Mouse (Mus musculus) limb, embryonic 14.5 days (tissue): ENCODE results near the gene Hspa5. TPM values are rescaled to one million over a fixed set of nuclear protein-coding genes. Genes with fewer than 3 reads are reported as not detected.

Experiments
- ATAC-seq: fragments of 200-750 bp; cut with Nextera tagmentation; 2 replicates; pipeline ENCODE4 v1.8.0; 2017; ENCODE audit warnings: low read depth, moderate number of reproducible peaks, moderate TSS enrichment; ENCODE audit not compliant: low FRiP score
- DNase-seq: peaks from one replicate; pipeline ENCODE4 v3.0.0-alpha.2; 2015; ENCODE audit warnings: low spot score
- H3K27ac ChIP-seq: fragments of 300-500 bp; sonication (generic); replicated peaks from 2 replicates; pipeline ENCODE4 v1.5.1; 2014; ENCODE audit warnings: low read depth, mild to moderate bottlenecking, low read length, moderate library complexity, mixed read lengths
- H3K27me3 ChIP-seq: fragments of 300-500 bp; sonication (generic); 2 replicates; pipeline ENCODE4 v1.6.1; 2014; ENCODE audit warnings: low read length, mixed read lengths; ENCODE audit not compliant: control insufficient read depth, insufficient read depth
- H3K36me3 ChIP-seq: fragments of 300-500 bp; sonication (generic); 2 replicates; pipeline ENCODE4 v1.6.1; 2014; ENCODE audit warnings: mild to moderate bottlenecking, low read length, moderate library complexity, mixed read lengths; ENCODE audit not compliant: control insufficient read depth, insufficient read depth
- H3K4me1 ChIP-seq: fragments of 300-500 bp; sonication (generic); 2 replicates; pipeline ENCODE4 v1.6.1; 2014; ENCODE audit warnings: antibody characterized with exemption, low read length, mixed read lengths; ENCODE audit not compliant: control insufficient read depth, insufficient read depth
- H3K4me2 ChIP-seq: fragments of 300-500 bp; sonication (generic); replicated peaks from 2 replicates; pipeline ENCODE4 v1.6.1; 2014; ENCODE audit warnings: low read depth, mild to moderate bottlenecking, low read length, moderate library complexity; ENCODE audit not compliant: severe bottlenecking
- H3K4me3 ChIP-seq: fragments of 300-500 bp; sonication (generic); replicated peaks from 2 replicates; pipeline ENCODE4 v1.5.1; 2014; ENCODE audit warnings: low read length
- H3K9ac ChIP-seq: fragments of 300-500 bp; sonication (generic); 2 replicates; pipeline ENCODE4 v1.6.1; 2014; ENCODE audit warnings: mild to moderate bottlenecking, low read depth, low read length, moderate library complexity; ENCODE audit not compliant: severe bottlenecking
- H3K9me3 ChIP-seq: fragments of 300-500 bp; sonication (generic); 2 replicates; pipeline ENCODE4 v1.6.1; 2016; ENCODE audit warnings: low read length; ENCODE audit not compliant: control insufficient read depth
- POLR2A ChIP-seq: fragments of 200-500 bp; IDR thresholded peaks from 2 replicates; pipeline ENCODE4 v1.8.0; 2012; ENCODE audit warnings: inconsistent platforms, mild to moderate bottlenecking, moderate library complexity, borderline replicate concordance; ENCODE audit not compliant: insufficient read depth, insufficient read length; ENCODE audit errors: extremely low read depth
- WGBS: fragments of 180-500 bp; shearing (Covaris S2); extraction: QIAGEN DNeasy Blood & Tissue Kit; methylation state at CpG from one replicate; pipeline ENCODE4 v1.1.7; 2014; 5-methylcytosine and 5-hydroxymethylcytosine counted together
- polyA plus RNA-seq, 2 experiments: library from polyadenylated mRNA; depleted of rRNA in 1 of 2; stranded (reverse) in 1 of 2; unstranded in 1 of 2; fragments of >200 nt; fragmentation: Nextera tagmentation in 1 of 2; extraction: Ambion mirVana in 1 of 2; gene quantifications; 2 replicates each; pipeline versions ENCODE4 v1.2.1 to v1.2.3; 2012 to 2014

The Hspa5 gene
- polyA plus RNA-seq, 2 experiments, result 840 to 914 TPM

GRCm38 (mm10) chr2:34803746-34804145, 32.0 kb downstream of the Hspa5 start:
- no peaks in the 10 kb centered on the region for H3K27me3 ChIP-seq
- no peak overlapping the region for H3K9ac ChIP-seq
- 66% methylated on average over 3 of the region's 3 CpGs for WGBS
- peak overlapping the region; percentile 25; the same call in 1 of the 2 replicates for H3K4me2 ChIP-seq
- peaks cover 11% of the 10 kb centered on the region for H3K4me1 ChIP-seq
- DNase-seq (no peak), ATAC-seq (no peak)
- no peak overlapping the region for H3K27ac ChIP-seq
- peak overlapping the region; percentile 62; the same call in 1 of the 2 replicates for H3K4me3 ChIP-seq
- H3K9me3 ChIP-seq, result no peaks in the 10 kb centered on the region
- TF ChIP-seq POLR2A, result no peak
- H3K36me3 ChIP-seq, result peaks cover 25% of the 10 kb centered on the region

- Histone ChIP-seq H3K27ac (no peak overlapping the region), H3K4me1 (peaks cover 11% of the 10 kb centered on the region), H3K9me3 (no peaks in the 10 kb centered on the region), H3K4me2 (0 out of 2 replicates have a peak overlapping the region, but pooled peaks have one; percentile 5), H3K36me3 (peaks cover 29% of the 10 kb centered on the region), H3K27me3 (no peaks in the 10 kb centered on the region), H3K9ac (no peak overlapping the region), H3K4me3 (no peak overlapping the region)
- DNase-seq (no peak), ATAC-seq (no peak)
- WGBS, result 91% methylated on average over 2 of the region's 2 CpGs
- no peak for TF ChIP-seq POLR2A
These were observed 32.4 kb downstream of the Hspa5 start for GRCm38 (mm10) chr2:34804172-34804571.

- Histone ChIP-seq H3K27ac (no peak overlapping the region), H3K4me2 (no peak overlapping the region), H3K4me3 (no peak overlapping the region), H3K9me3 (no peaks in the 10 kb centered on the region), H3K36me3 (peaks cover 30% of the 10 kb centered on the region), H3K9ac (no peak overlapping the region), H3K4me1 (peaks cover 11% of the 10 kb centered on the region), H3K27me3 (no peaks in the 10 kb centered on the region)
- no peak for TF ChIP-seq POLR2A
- ATAC-seq (no peak), DNase-seq (no peak)
- WGBS, result 84% methylated on average over 1 of the region's 1 CpGs
These were observed 33.0 kb downstream of the Hspa5 start for GRCm38 (mm10) chr2:34804815-34805214.

- no peak overlapping the region for H3K4me2 ChIP-seq
- no peak for TF ChIP-seq POLR2A
- no peak overlapping the region for H3K9ac ChIP-seq
- DNase-seq (no peak), ATAC-seq (no peak)
- no peaks in the 10 kb centered on the region for H3K27me3 ChIP-seq
- 86% methylated on average over 10 of the region's 10 CpGs for WGBS
- H3K4me3 ChIP-seq, result no peak overlapping the region
- H3K27ac ChIP-seq, result no peak overlapping the region
- H3K36me3 ChIP-seq, result peaks cover 36% of the 10 kb centered on the region
- peaks cover 6% of the 10 kb centered on the region for H3K4me1 ChIP-seq
- H3K9me3 ChIP-seq, result no peaks in the 10 kb centered on the region
These were observed 33.7 kb downstream of the Hspa5 start for GRCm38 (mm10) chr2:34805364-34805950.

GRCm38 (mm10) chr2:34808057-34808456, 36.3 kb downstream of the Hspa5 start:
- DNase-seq, result no peak
- peaks cover 6% of the 10 kb centered on the region for H3K4me1 ChIP-seq
- TF ChIP-seq POLR2A, result no peak
- no peak overlapping the region for H3K4me2 ChIP-seq
- H3K9me3 ChIP-seq, result no peaks in the 10 kb centered on the region
- H3K36me3 ChIP-seq, result peaks cover 61% of the 10 kb centered on the region
- no peak for ATAC-seq
- H3K9ac ChIP-seq, result no peak overlapping the region
- H3K27ac ChIP-seq, result no peak overlapping the region
- 83% methylated on average over 2 of the region's 2 CpGs for WGBS
- no peak overlapping the region for H3K4me3 ChIP-seq
- H3K27me3 ChIP-seq, result no peaks in the 10 kb centered on the region
